Mouse (Mus musculus): ENCODE results near the gene Ehd1. TPM values are rescaled to one million over a fixed set of nuclear protein-coding genes. Genes with fewer than 3 reads are reported as not detected.

Ehd1 gene
- polyA plus RNA-seq, 1 experiment from 2014 or later: 72.6 TPM

- WGBS: 66% methylated on average over 15 of the region's 15 CpGs
- Histone ChIP-seq H3K9ac (ENCODE audit: low read length) (no peak overlapping the region), H3K36me3 (ENCODE audit: control insufficient read depth, insufficient read depth, low read length) (peaks cover 4% of the 10 kb centered on the region; the same call in 1 of the 2 replicates), H3K27ac (ENCODE audit: low read depth, low read length) (no peak overlapping the region), H3K27me3 (ENCODE audit: control insufficient read depth, insufficient read depth, low read length) (no peaks in the 10 kb centered on the region), H3K4me2 (ENCODE audit: low read depth, low read length, severe bottlenecking) (no peak overlapping the region), H3K4me1 (replicated peaks; ENCODE audit: control insufficient read depth, insufficient read depth, low read length) (peaks cover 10% of the 10 kb centered on the region), H3K4me3 (ENCODE audit: low read depth, low read length) (no peak overlapping the region), H3K9me3 (ENCODE audit: control insufficient read depth, low read length) (no peaks in the 10 kb centered on the region)
- ATAC-seq (replicated peaks; ENCODE audit: low FRiP score) (no peak), DNase-seq (ENCODE audit: low spot score) (no peak)
Observed at GRCm38 (mm10) chr19:6339890-6340504, 63.5 kb downstream of the Ehd1 start.

DNA sequence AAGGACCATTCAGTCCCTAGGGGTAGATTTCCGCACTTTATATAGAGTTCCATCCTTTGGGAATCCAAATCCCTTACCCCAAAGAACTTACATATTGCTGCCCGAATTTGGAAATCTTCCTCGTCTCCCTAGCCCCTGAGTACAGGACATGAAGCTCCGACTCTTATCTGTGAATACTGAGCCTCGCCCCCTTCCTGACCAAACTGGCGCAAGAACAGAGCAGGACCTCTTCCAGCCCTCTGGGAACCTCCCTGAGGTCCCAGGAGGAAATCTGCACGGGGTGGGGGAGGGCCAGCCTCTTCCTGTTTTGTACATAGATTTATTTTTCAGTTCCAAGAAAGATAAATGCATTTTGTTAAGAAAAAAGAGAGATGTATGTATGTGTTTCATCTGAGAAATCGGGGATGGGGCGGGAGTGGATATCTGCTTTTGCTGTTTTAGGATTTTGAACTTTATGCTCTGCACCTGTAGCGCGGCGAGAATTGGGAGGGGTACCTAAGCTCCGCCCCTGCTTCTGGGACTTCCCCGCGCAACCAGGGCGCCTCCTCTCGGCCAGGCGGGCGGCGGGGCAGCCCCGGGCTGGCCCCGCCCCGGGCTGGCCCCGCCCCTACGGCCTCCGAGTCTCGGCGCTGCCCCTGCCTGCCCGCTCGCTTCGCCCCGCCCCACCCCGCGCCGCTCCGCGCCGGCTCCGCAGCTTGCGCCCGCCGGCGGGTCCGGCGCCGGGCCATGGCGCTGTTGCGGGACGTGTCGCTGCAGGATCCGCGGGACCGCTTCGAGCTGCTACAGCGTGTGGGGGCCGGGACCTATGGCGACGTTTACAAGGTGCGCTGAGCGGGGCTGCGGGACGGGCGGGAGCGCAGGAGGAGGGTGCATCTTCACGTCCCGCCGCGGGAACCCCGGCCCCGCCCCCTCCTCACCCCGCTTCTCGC is 64.3 kb downstream of the Ehd1 start, which contains the start of gene Map4k2:
Gene Map4k2, plus strand, starts transcription at position 612 of the 929 bp plus-strand sequence.
- Histone ChIP-seq H3K4me1 (replicated peaks; ENCODE audit: control insufficient read depth, insufficient read depth, low read length) (peaks cover 10% of the 10 kb centered on the region), H3K9me3 (ENCODE audit: control insufficient read depth, low read length) (no peaks in the 10 kb centered on the region), H3K4me2 (ENCODE audit: low read depth, low read length, severe bottlenecking) (peak within 1 kb of the TSS; percentile 96), H3K36me3 (ENCODE audit: control insufficient read depth, insufficient read depth, low read length) (peaks cover 4% of the 10 kb centered on the region; the same call in 1 of the 2 replicates), H3K4me3 (ENCODE audit: low read depth, low read length) (peak within 1 kb of the TSS; percentile 56), H3K9ac (ENCODE audit: low read length) (peak within 1 kb of the TSS; percentile 64), H3K27ac (ENCODE audit: low read depth, low read length) (no peak within 1 kb of the TSS), H3K27me3 (ENCODE audit: control insufficient read depth, insufficient read depth, low read length) (no peaks in the 10 kb centered on the region)
- peak; percentile 84 for ATAC-seq (replicated peaks; ENCODE audit: low FRiP score)
- DNase-seq (ENCODE audit: low spot score): peak; percentile 87
- 8% methylated on average over 54 of the region's 72 CpGs for WGBS

- WGBS: 11% methylated on average over 23 of the region's 23 CpGs
- no peak for DNase-seq (ENCODE audit: low spot score)
- Histone ChIP-seq H3K27ac (ENCODE audit: low read depth, low read length) (no peak overlapping the region), H3K27me3 (ENCODE audit: control insufficient read depth, insufficient read depth, low read length) (no peaks in the 10 kb centered on the region), H3K9ac (ENCODE audit: low read length) (peak overlapping the region; percentile 64), H3K4me2 (ENCODE audit: low read depth, low read length, severe bottlenecking) (peak overlapping the region; percentile 96), H3K36me3 (ENCODE audit: control insufficient read depth, insufficient read depth, low read length) (peaks cover 4% of the 10 kb centered on the region; the same call in 1 of the 2 replicates), H3K4me3 (ENCODE audit: low read depth, low read length) (peak overlapping the region; percentile 56), H3K9me3 (ENCODE audit: control insufficient read depth, low read length) (no peaks in the 10 kb centered on the region), H3K4me1 (replicated peaks; ENCODE audit: control insufficient read depth, insufficient read depth, low read length) (peaks cover 3% of the 10 kb centered on the region)
- ATAC-seq (replicated peaks; ENCODE audit: low FRiP score): no peak
Observed at GRCm38 (mm10) chr19:6341453-6342077, 65.0 kb downstream of the Ehd1 start.

DNA sequence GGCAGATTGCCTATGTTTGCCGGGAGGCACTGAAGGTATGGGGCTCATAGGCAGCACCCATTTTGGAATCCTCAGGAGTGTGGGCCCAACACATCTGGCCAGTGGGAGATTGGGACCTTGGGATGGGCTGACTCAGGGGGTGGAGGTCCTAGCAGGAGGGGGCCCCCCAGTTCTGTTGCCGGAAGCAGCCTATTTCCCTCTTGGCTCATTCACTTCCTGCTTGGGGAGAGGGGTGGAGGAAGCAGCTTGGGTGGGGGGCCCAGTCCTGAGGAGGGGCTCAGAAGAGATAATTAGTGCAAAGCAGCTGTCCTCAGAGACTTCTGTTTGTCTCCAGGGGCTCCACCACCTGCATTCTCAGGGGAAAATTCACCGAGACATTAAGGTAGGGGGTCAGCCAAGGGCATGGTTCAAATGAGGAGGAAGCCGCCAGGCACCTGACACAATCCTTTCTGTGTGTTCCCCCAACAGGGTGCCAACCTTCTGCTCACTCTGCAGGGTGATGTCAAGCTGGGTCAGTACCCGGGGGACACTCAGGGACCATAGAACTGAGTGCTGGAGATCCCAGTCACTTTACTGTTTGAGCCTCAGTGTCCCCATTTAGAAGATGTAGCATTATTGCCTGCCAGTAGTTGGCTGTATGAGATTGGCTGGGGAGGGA is 65.9 kb downstream of the Ehd1 start:
- WGBS: 85% methylated on average over 5 of the region's 5 CpGs
- Histone ChIP-seq H3K4me2 (ENCODE audit: low read depth, low read length, severe bottlenecking) (no peak overlapping the region), H3K4me1 (replicated peaks; ENCODE audit: control insufficient read depth, insufficient read depth, low read length) (no peaks in the 10 kb centered on the region; the same call in 1 of the 2 replicates), H3K27me3 (ENCODE audit: control insufficient read depth, insufficient read depth, low read length) (no peaks in the 10 kb centered on the region), H3K36me3 (ENCODE audit: control insufficient read depth, insufficient read depth, low read length) (peaks cover 4% of the 10 kb centered on the region; the same call in 1 of the 2 replicates), H3K4me3 (ENCODE audit: low read depth, low read length) (no peak overlapping the region), H3K27ac (ENCODE audit: low read depth, low read length) (no peak overlapping the region), H3K9ac (ENCODE audit: low read length) (no peak overlapping the region), H3K9me3 (ENCODE audit: control insufficient read depth, low read length) (no peaks in the 10 kb centered on the region)
- DNase-seq (ENCODE audit: low spot score) (no peak), ATAC-seq (replicated peaks; ENCODE audit: low FRiP score) (no peak)

DNA sequence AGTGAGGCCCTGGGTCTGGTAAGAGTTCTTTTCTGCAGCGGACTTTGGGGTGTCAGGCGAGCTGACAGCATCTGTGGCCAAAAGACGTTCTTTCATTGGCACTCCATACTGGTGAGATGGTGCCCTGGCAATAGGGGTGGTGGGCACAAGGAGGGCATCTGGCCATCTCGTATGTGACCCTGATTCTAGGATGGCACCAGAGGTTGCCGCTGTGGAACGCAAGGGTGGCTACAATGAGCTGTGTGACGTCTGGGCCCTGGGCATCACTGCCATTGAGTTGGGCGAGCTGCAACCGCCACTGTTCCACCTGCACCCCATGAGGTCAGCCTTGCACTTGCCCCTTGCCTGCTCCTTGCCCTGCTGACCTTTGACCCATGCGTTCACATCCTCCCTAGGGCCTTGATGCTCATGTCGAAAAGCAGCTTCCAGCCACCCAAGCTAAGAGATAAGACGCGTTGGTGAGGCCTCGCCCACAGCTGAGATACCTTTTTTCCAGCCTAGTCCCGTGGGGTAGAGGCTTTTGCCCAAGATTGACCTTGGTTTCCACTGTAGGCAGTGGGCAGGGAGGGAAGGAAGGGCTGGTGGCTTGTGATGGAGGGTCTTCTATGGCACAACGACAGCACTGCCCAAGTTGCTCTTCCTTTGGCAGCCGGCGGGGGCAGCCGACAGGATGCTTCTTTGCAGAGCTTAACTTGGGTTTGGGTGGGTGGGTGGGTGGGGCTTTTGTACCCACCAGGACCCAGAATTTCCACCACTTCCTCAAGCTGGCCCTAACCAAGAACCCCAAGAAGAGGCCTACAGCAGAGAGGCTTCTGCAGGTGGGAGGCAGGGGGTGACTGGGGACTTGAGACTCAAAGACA is 66.8 kb downstream of the Ehd1 start:
- H3K4me3 ChIP-seq (ENCODE audit: low read depth, low read length): no peak overlapping the region
- no peak for ATAC-seq (replicated peaks; ENCODE audit: low FRiP score)
- no peak overlapping the region for H3K9ac ChIP-seq (ENCODE audit: low read length)
- no peak overlapping the region for H3K27ac ChIP-seq (ENCODE audit: low read depth, low read length)
- H3K9me3 ChIP-seq (ENCODE audit: control insufficient read depth, low read length): no peaks in the 10 kb centered on the region
- no peak overlapping the region for H3K4me2 ChIP-seq (ENCODE audit: low read depth, low read length, severe bottlenecking)
- no peaks in the 10 kb centered on the region for H3K27me3 ChIP-seq (ENCODE audit: control insufficient read depth, insufficient read depth, low read length)
- 86% methylated on average over 19 of the region's 19 CpGs for WGBS
- peaks cover 4% of the 10 kb centered on the region; the same call in 1 of the 2 replicates for H3K36me3 ChIP-seq (ENCODE audit: control insufficient read depth, insufficient read depth, low read length)
- H3K4me1 ChIP-seq (replicated peaks; ENCODE audit: control insufficient read depth, insufficient read depth, low read length): no peaks in the 10 kb centered on the region; the same call in 1 of the 2 replicates
- DNase-seq (ENCODE audit: low spot score): no peak

DNA sequence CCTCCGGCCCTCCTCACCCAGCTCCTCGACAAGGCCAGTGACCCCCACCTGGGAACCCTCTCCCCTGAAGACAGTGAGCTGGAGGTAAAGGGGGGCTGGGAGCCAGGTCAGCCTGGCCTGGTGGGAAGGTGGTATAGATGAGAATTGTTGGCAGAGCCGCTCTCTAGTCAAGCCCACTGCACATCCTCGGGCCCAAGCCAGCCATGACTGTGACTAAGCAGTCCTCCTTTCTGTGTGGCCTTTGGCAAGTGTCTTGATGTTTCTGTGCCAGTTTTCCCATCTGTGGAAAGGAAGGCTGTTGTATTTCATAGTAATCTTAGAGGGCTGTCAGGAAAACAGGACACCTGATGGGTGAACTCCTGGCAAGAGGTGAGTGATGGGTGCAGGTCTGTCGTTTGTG is 67.5 kb downstream of the Ehd1 start:
- no peaks in the 10 kb centered on the region; the same call in 1 of the 2 replicates for H3K4me1 ChIP-seq (replicated peaks; ENCODE audit: control insufficient read depth, insufficient read depth, low read length)
- no peaks in the 10 kb centered on the region for H3K27me3 ChIP-seq (ENCODE audit: control insufficient read depth, insufficient read depth, low read length)
- DNase-seq (ENCODE audit: low spot score) (no peak), ATAC-seq (replicated peaks; ENCODE audit: low FRiP score) (no peak)
- WGBS: 92% methylated on average over 5 of the region's 5 CpGs
- H3K9me3 ChIP-seq (ENCODE audit: control insufficient read depth, low read length): no peaks in the 10 kb centered on the region
- no peaks in the 10 kb centered on the region; the same call in 1 of the 2 replicates for H3K36me3 ChIP-seq (ENCODE audit: control insufficient read depth, insufficient read depth, low read length)
- H3K4me3 ChIP-seq (ENCODE audit: low read depth, low read length): no peak overlapping the region
- no peak overlapping the region for H3K4me2 ChIP-seq (ENCODE audit: low read depth, low read length, severe bottlenecking)
- H3K9ac ChIP-seq (ENCODE audit: low read length): no peak overlapping the region
- H3K27ac ChIP-seq (ENCODE audit: low read depth, low read length): no peak overlapping the region

DNA sequence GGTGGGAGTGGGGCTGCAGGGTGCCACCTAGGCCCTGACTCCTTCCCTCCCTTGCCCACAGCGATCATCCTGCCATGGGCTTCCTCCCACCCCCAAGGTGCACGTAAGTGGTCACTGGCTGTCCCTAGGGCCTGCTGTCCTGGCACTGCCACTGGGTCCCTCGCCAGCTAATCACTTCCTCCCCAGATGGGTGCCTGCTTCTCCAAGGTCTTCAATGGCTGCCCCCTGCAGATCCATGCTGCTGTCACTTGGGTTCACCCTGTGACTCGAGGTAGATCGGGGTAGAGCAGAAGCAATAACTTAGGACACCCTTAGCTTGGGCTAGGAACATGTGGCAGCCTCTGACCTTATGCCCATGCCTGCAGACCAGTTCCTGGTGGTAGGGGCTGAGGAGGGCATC is 69.5 kb downstream of the Ehd1 start:
- Histone ChIP-seq H3K4me1 (replicated peaks; ENCODE audit: control insufficient read depth, insufficient read depth, low read length) (no peaks in the 10 kb centered on the region; the same call in 1 of the 2 replicates), H3K4me2 (ENCODE audit: low read depth, low read length, severe bottlenecking) (no peak overlapping the region), H3K9ac (ENCODE audit: low read length) (no peak overlapping the region), H3K9me3 (ENCODE audit: control insufficient read depth, low read length) (no peaks in the 10 kb centered on the region), H3K27ac (ENCODE audit: low read depth, low read length) (no peak overlapping the region), H3K4me3 (ENCODE audit: low read depth, low read length) (no peak overlapping the region), H3K36me3 (ENCODE audit: control insufficient read depth, insufficient read depth, low read length) (no peaks in the 10 kb centered on the region), H3K27me3 (ENCODE audit: control insufficient read depth, insufficient read depth, low read length) (no peaks in the 10 kb centered on the region)
- WGBS: 96% methylated on average over 5 of the region's 5 CpGs
- ATAC-seq (replicated peaks; ENCODE audit: low FRiP score) (no peak), DNase-seq (ENCODE audit: low spot score) (no peak)

Measured in forebrain, embryonic 11.5 days (tissue).